Mouse (Mus musculus) erythroblast, embryonic 14.5 days (primary cell): ENCODE results near the gene Vti1a. TPM values are rescaled to one million over a fixed set of nuclear protein-coding genes. Genes with fewer than 3 reads are reported as not detected.

Experiments used
- H3K27me3 ChIP-seq: 2 replicates; pipeline ENCODE4 v1.6.1; 2012; ENCODE audit warnings: inconsistent platforms; ENCODE audit not compliant: control insufficient read depth
- H3K36me3 ChIP-seq: 2 replicates; pipeline ENCODE4 v1.6.1; 2012; ENCODE audit warnings: mild to moderate bottlenecking, inconsistent platforms; ENCODE audit not compliant: control insufficient read depth
- H3K4me1 ChIP-seq: 2 replicates; pipeline ENCODE4 v1.6.1; 2012; ENCODE audit warnings: inconsistent platforms; ENCODE audit not compliant: control insufficient read depth
- H3K4me3 ChIP-seq: replicated peaks from 2 replicates; pipeline ENCODE3; 2012; ENCODE audit warnings: moderate library complexity, mild to moderate bottlenecking, inconsistent platforms
- H3K9me3 ChIP-seq: 2 replicates; pipeline ENCODE4 v1.6.1; 2012; ENCODE audit warnings: low read length, inconsistent platforms, mixed read lengths; ENCODE audit not compliant: control insufficient read depth
- GATA1 ChIP-seq: IDR thresholded peaks from 2 replicates; pipeline ENCODE4 v1.6.1; 2012; ENCODE audit warnings: low read length, inconsistent platforms, mixed read lengths
- TAL1 ChIP-seq: IDR thresholded peaks from 3 replicates; pipeline ENCODE4 v1.6.1; 2012; ENCODE audit warnings: low read length, inconsistent platforms, mixed read lengths
- polyA plus RNA-seq: library from polyadenylated mRNA; stranded (reverse); fragments of >175 nt; gene quantifications from 2 replicates; pipeline ENCODE4 v1.2.3, GENCODE M21; 2012

The Vti1a gene
- polyA plus RNA-seq, 1 experiment, result 1.0 TPM

DNA sequence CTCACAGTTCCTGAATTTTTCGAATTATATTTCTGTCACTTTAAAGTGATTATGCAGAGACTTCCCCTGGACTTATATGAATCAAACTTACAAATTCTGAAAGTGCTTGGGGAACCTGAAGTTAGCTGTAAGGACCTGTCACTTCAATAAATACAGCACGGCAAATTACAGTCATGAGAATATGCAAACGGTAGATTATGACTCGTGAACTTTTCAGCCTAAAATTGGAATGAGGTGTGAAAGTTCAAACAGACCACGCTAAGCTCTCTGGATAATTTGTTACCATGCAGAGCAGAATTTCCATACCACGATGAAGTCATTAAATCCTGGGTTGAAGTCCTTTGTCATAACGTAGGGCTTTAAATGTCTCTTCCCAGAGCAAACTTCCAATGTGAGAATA is 66.7 kb downstream of the Vti1a start:
- H3K36me3 ChIP-seq, result peaks cover 27% of the 10 kb centered on the region
- H3K9me3 ChIP-seq, result no peaks in the 10 kb centered on the region
- TF ChIP-seq TAL1, result no peak
- TF ChIP-seq GATA1, result no peak
- no peak overlapping the region for H3K4me3 ChIP-seq
- peaks cover 8% of the 10 kb centered on the region for H3K4me1 ChIP-seq
- H3K27me3 ChIP-seq, result no peaks in the 10 kb centered on the region

DNA sequence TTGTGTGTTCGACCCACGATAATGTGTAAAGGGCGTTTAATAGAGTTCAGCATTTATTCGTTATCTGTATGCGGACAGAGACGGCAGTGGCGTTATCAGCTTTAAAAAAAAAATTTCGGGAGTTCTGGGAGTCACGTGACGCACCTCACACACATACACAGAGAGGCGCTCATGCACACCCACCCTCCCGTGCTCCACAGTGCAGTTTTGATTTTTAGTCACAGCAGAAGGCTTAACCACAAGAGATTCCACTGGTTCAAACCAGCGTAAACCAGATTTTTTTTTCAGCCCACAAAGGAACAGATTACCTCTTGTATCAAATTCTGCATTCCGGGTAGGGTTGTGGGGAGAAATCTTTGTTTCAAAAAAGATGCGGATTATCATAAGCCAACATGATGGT is 68.5 kb downstream of the Vti1a start:
- H3K4me3 ChIP-seq, result no peak overlapping the region
- no peaks in the 10 kb centered on the region for H3K27me3 ChIP-seq
- H3K9me3 ChIP-seq, result no peaks in the 10 kb centered on the region
- peaks cover 37% of the 10 kb centered on the region for H3K36me3 ChIP-seq
- no peaks in the 10 kb centered on the region; the same call in 1 of the 2 replicates for H3K4me1 ChIP-seq
- TF ChIP-seq GATA1, result no peak
- no peak for TF ChIP-seq TAL1

DNA sequence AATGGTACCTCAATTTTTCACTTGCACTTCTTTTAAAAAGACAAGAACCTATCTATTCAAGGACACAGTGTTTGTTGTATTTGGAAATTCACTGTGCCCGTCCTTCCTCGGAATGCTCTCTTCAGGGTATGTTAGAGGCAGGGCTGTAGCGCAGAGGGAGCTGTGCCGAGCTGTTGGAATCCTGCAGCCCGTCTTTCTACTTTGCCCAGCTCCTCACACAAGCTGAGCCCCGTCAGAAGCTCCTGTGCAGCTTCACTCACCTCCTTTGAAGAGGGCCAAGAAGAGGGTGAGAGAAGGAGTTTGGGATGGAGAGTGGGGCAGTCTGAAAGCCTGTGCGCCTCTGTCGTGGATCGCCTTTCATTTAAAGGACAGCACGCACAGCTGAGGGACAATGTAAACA is 72.9 kb downstream of the Vti1a start:
- Histone ChIP-seq H3K4me1 (no peaks in the 10 kb centered on the region; the same call in 1 of the 2 replicates), H3K9me3 (no peaks in the 10 kb centered on the region), H3K27me3 (no peaks in the 10 kb centered on the region), H3K4me3 (no peak overlapping the region), H3K36me3 (peaks cover 21% of the 10 kb centered on the region)
- TF ChIP-seq GATA1 (no peak), TAL1 (no peak)

DNA sequence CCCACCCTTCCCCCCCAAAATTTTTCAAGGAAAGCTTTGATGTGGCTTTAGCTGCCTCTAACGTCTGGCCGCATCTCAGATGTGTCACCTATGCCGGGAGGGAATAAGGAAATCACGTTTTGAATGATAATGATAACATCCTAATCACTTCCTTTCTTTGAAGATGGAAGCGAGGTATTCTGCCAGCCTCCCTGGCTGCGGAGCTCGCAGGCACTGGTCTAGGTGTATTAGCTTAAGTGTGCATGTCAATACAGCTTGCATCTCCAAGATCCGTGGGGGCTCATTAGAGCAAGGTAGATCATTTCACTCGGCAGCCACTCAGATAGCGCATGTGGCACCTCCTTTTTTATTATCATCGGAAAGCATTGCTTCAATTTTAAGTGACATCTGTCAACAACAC is 74.2 kb downstream of the Vti1a start:
- Histone ChIP-seq H3K9me3 (no peaks in the 10 kb centered on the region), H3K27me3 (no peaks in the 10 kb centered on the region), H3K36me3 (peaks cover 21% of the 10 kb centered on the region), H3K4me3 (no peak overlapping the region), H3K4me1 (no peaks in the 10 kb centered on the region)
- TF ChIP-seq GATA1 (no peak), TAL1 (no peak)

DNA sequence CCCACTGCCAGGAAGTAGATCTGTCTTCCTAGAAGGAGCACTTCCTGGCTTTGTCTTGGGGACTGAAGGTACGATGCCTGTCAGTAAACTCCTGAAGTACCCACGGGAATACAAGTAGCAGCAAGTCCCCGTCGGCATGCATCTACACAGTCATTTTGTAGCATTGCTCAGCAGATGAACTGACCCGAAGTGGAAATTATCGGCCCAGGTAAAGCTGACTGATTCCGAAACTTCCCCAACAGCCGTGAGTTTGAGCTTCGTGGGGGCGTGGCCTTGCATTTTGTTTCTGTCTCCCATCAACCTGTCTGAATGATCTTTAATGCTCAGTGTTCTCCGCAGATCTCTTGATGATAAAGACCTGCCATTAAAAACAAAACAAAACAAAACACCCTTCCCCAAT is 85.5 kb downstream of the Vti1a start:
- H3K4me3 ChIP-seq, result no peak overlapping the region
- no peaks in the 10 kb centered on the region for H3K4me1 ChIP-seq
- H3K36me3 ChIP-seq, result peaks cover 27% of the 10 kb centered on the region
- TF ChIP-seq GATA1, result no peak
- TF ChIP-seq TAL1, result no peak
- no peaks in the 10 kb centered on the region for H3K9me3 ChIP-seq
- no peaks in the 10 kb centered on the region for H3K27me3 ChIP-seq

DNA sequence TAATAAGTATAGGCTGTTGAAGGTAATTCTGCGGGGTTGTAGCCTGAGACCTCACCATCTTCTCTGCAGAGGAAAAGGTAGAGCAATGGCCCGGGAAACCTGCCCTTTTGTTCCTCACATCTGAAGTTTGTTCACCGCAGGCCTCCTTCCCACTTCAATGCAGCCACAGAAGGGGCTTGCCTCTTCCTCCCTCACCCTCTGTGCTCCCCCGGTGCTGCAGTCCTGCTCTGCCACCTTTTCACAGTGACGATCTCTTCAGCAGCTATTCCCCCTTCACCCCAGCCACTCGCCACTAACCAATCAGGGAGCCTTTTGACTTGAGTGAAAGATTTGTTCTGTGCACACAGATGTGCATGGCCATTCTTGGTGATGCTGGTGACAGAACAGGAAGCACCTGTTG is 92.4 kb downstream of the Vti1a start:
- Histone ChIP-seq H3K36me3 (peaks cover 5% of the 10 kb centered on the region), H3K9me3 (no peaks in the 10 kb centered on the region), H3K4me1 (no peaks in the 10 kb centered on the region), H3K4me3 (no peak overlapping the region), H3K27me3 (no peaks in the 10 kb centered on the region)
- TF ChIP-seq TAL1 (no peak), GATA1 (no peak)

DNA sequence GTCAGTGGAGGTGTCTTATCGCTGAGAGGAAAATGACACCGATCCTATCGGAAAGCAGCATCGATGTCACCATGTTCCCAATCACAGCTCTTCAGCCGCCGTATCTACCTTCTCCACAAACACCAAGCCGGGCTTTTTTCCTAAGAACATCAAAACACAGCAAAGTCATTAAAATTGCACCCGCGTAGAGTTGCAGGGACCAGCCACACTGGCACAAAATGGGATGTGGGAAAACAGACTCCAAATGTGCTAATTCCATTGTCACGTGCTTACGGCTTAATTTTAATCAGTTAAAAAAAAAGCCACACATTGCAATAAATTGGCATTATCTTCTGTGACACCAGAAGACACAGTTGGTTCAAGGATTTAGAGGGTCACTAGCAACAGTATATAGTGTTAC is 95.3 kb downstream of the Vti1a start:
- Histone ChIP-seq H3K27me3 (no peaks in the 10 kb centered on the region), H3K4me3 (no peak overlapping the region), H3K4me1 (no peaks in the 10 kb centered on the region), H3K9me3 (no peaks in the 10 kb centered on the region), H3K36me3 (peaks cover 5% of the 10 kb centered on the region)
- TF ChIP-seq TAL1, result no peak
- no peak for TF ChIP-seq GATA1

DNA sequence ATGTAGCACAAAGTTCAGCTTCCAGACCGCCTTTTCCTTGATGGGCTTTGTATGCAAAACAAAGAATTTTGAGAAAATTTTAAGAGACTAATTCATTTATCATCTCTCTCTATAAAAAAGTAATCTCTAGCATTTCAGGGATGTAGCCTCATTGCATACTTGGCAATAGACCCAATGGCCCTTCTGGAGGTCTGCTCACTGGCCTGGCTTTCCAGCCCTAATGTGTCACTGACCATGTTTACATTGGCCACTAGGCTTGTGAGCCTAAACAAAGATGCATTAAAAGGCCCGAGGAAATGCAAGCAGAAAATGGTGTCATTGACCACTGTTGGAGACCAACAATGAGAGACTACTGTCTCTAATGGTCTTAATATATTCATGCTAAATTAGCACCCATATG is 95.8 kb downstream of the Vti1a start:
- H3K27me3 ChIP-seq, result no peaks in the 10 kb centered on the region
- no peaks in the 10 kb centered on the region for H3K4me1 ChIP-seq
- H3K9me3 ChIP-seq, result no peaks in the 10 kb centered on the region
- H3K4me3 ChIP-seq, result no peak overlapping the region
- TF ChIP-seq TAL1 (no peak), GATA1 (no peak)
- peaks cover 5% of the 10 kb centered on the region for H3K36me3 ChIP-seq

DNA sequence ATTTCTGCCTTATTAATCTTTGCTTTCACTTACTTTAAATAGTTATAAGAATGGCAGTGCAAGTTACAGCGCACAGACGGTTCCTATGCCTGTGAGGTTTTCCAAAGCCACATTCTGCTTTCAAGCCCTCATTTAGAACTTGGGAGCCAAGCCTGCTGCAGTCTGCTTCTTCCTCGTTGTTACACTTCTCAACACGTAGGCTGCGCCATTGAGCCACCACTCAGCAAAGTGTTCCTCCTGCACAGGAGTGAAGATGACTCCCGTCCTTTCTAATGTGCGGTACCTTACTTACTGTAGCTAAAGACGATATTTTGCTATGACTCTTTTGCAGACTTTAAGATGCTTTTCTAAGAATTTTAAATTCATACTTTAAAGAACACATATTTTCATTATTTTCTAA is 98.0 kb downstream of the Vti1a start:
- no peak for TF ChIP-seq TAL1
- no peak for TF ChIP-seq GATA1
- no peaks in the 10 kb centered on the region for H3K4me1 ChIP-seq
- no peaks in the 10 kb centered on the region for H3K27me3 ChIP-seq
- no peak overlapping the region for H3K4me3 ChIP-seq
- H3K9me3 ChIP-seq, result no peaks in the 10 kb centered on the region
- peaks cover 2% of the 10 kb centered on the region; the same call in 1 of the 2 replicates for H3K36me3 ChIP-seq

DNA sequence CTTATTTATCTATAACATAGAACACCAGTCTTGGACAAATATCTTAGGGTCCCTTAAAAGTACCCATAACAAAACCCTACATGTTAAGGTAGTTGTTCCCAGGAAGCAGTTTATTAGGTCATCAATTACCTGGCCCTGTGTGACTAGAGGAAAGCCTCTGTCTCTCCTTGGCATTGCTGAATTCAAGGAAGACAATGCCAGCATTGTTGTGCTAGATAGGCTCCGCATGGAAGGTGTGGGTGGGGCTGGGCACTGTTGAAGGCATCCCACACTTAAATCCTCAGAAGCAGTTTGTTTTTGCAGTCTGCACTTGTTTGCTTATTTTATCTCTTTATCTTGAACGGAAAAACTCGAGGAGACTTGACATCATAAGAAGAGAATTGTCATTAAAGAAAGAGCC is 102.7 kb downstream of the Vti1a start:
- H3K4me1 ChIP-seq, result peaks cover 2% of the 10 kb centered on the region
- H3K4me3 ChIP-seq, result no peak overlapping the region
- H3K36me3 ChIP-seq, result peaks cover 11% of the 10 kb centered on the region
- no peaks in the 10 kb centered on the region for H3K9me3 ChIP-seq
- H3K27me3 ChIP-seq, result no peaks in the 10 kb centered on the region
- TF ChIP-seq TAL1 (no peak), GATA1 (no peak)
